Mouse (Mus musculus) intestine, embryonic 15.5 days (tissue): ENCODE measurements around the gene Ksr1. TPM values are rescaled to one million over a fixed set of nuclear protein-coding genes. Genes with fewer than 3 reads are reported as not detected.

ENCODE experiments used
- ATAC-seq: fragments of 200-750 bp; cut with Nextera tagmentation; 2 replicates; pipeline ENCODE4 v1.8.0; 2017; ENCODE audit warnings: moderate TSS enrichment, moderate library complexity
- H3K27ac ChIP-seq: fragments of 300-500 bp; sonication (generic); 2 replicates; pipeline ENCODE4 v1.5.1; 2015; ENCODE audit warnings: mild to moderate bottlenecking, inconsistent platforms
- H3K27me3 ChIP-seq: fragments of 300-500 bp; sonication (generic); replicated peaks from 2 replicates; pipeline ENCODE4 v1.6.1; 2015; ENCODE audit warnings: inconsistent platforms
- H3K36me3 ChIP-seq: fragments of 300-500 bp; sonication (generic); 2 replicates; pipeline ENCODE4 v1.6.1; 2015; ENCODE audit warnings: inconsistent platforms
- H3K4me1 ChIP-seq: fragments of 300-500 bp; sonication (generic); replicated peaks from 2 replicates; pipeline ENCODE4 v1.6.1; 2015; ENCODE audit warnings: inconsistent platforms
- H3K4me2 ChIP-seq: fragments of 300-500 bp; sonication (generic); replicated peaks from 2 replicates; pipeline ENCODE4 v1.6.1; 2015; ENCODE audit warnings: mild to moderate bottlenecking, inconsistent platforms
- H3K4me3 ChIP-seq: fragments of 300-500 bp; sonication (generic); replicated peaks from 2 replicates; pipeline ENCODE4 v1.5.1; 2015; ENCODE audit warnings: inconsistent platforms
- H3K9ac ChIP-seq: fragments of 300-500 bp; sonication (generic); 2 replicates; pipeline ENCODE4 v1.6.1; 2015; ENCODE audit warnings: inconsistent platforms
- H3K9me3 ChIP-seq: fragments of 300-500 bp; sonication (generic); 2 replicates; pipeline ENCODE4 v1.6.1; 2016; ENCODE audit warnings: inconsistent platforms
- WGBS: fragments of 180-500 bp; shearing (Covaris S2); methylation state at CpG from one replicate; pipeline ENCODE4 v1.1.7; 2015; 5-methylcytosine and 5-hydroxymethylcytosine counted together
- polyA plus RNA-seq: library from polyadenylated mRNA; unstranded; fragments of >200 nt; fragmentation: Nextera tagmentation; extraction: Ambion mirVana; gene quantifications from 2 replicates; pipeline ENCODE4 v1.2.1, GENCODE M21; 2015

The Ksr1 gene
- polyA plus RNA-seq, 1 experiment from 2014 or later = 4.4 TPM

GRCm38 (mm10) chr11:79144741-79145140 is 1.5 kb downstream of the Ksr1 start:
- 51% methylated on average over 1 of the region's 1 CpGs for WGBS
- Histone ChIP-seq H3K4me3 (peak overlapping the region; percentile 85), H3K36me3 (no peaks in the 10 kb centered on the region), H3K4me1 (peaks cover 40% of the 10 kb centered on the region), H3K4me2 (peak overlapping the region; percentile 79), H3K9ac (peak overlapping the region; percentile 93), H3K27me3 (no peaks in the 10 kb centered on the region), H3K27ac (no peak overlapping the region), H3K9me3 (no peaks in the 10 kb centered on the region)
- no peak for ATAC-seq

GRCm38 (mm10) chr11:79144043-79144591 is 2.1 kb downstream of the Ksr1 start:
- Histone ChIP-seq H3K27me3 (no peaks in the 10 kb centered on the region), H3K4me2 (peak overlapping the region; percentile 79), H3K4me3 (no peak overlapping the region), H3K9ac (no peak overlapping the region), H3K4me1 (peaks cover 42% of the 10 kb centered on the region), H3K36me3 (no peaks in the 10 kb centered on the region), H3K9me3 (no peaks in the 10 kb centered on the region), H3K27ac (no peak overlapping the region)
- 90% methylated on average over 2 of the region's 2 CpGs for WGBS
- no peak for ATAC-seq

GRCm38 (mm10) chr11:79143322-79143721 is 2.9 kb downstream of the Ksr1 start:
- H3K27me3 ChIP-seq = no peaks in the 10 kb centered on the region
- no peak overlapping the region for H3K9ac ChIP-seq
- ATAC-seq = no peak
- no peak overlapping the region for H3K4me3 ChIP-seq
- no peak overlapping the region for H3K4me2 ChIP-seq
- peaks cover 48% of the 10 kb centered on the region for H3K4me1 ChIP-seq
- no peaks in the 10 kb centered on the region for H3K36me3 ChIP-seq
- no peaks in the 10 kb centered on the region for H3K9me3 ChIP-seq
- WGBS = 75% methylated on average over 3 of the region's 3 CpGs
- no peak overlapping the region for H3K27ac ChIP-seq

- Histone ChIP-seq H3K4me2 (no peak overlapping the region), H3K4me1 (peaks cover 48% of the 10 kb centered on the region), H3K36me3 (no peaks in the 10 kb centered on the region), H3K9me3 (no peaks in the 10 kb centered on the region), H3K9ac (no peak overlapping the region), H3K27ac (no peak overlapping the region), H3K4me3 (no peak overlapping the region), H3K27me3 (no peaks in the 10 kb centered on the region)
- 84% methylated on average over 11 of the region's 11 CpGs for WGBS
- ATAC-seq = no peak
These were observed 3.8 kb downstream of the Ksr1 start for GRCm38 (mm10) chr11:79142381-79142780.

GRCm38 (mm10) chr11:79141235-79142109 is 4.7 kb downstream of the Ksr1 start:
- Histone ChIP-seq H3K4me1 (peaks cover 48% of the 10 kb centered on the region), H3K9ac (no peak overlapping the region), H3K36me3 (no peaks in the 10 kb centered on the region), H3K27me3 (no peaks in the 10 kb centered on the region), H3K27ac (no peak overlapping the region), H3K9me3 (no peaks in the 10 kb centered on the region), H3K4me2 (no peak overlapping the region; the same call in 1 of the 2 replicates), H3K4me3 (no peak overlapping the region)
- ATAC-seq = no peak
- 32% methylated on average over 11 of the region's 11 CpGs for WGBS

- no peak overlapping the region for H3K4me3 ChIP-seq
- 92% methylated on average over 6 of the region's 6 CpGs for WGBS
- H3K9me3 ChIP-seq = no peaks in the 10 kb centered on the region
- no peaks in the 10 kb centered on the region for H3K36me3 ChIP-seq
- no peak overlapping the region for H3K4me2 ChIP-seq
- H3K27ac ChIP-seq = no peak overlapping the region
- ATAC-seq = no peak
- peaks cover 56% of the 10 kb centered on the region for H3K4me1 ChIP-seq
- no peaks in the 10 kb centered on the region for H3K27me3 ChIP-seq
- H3K9ac ChIP-seq = no peak overlapping the region
These were observed 5.7 kb downstream of the Ksr1 start for GRCm38 (mm10) chr11:79140511-79140888.

- Histone ChIP-seq H3K27me3 (no peaks in the 10 kb centered on the region), H3K4me1 (peaks cover 60% of the 10 kb centered on the region), H3K27ac (no peak overlapping the region), H3K9ac (no peak overlapping the region), H3K4me2 (no peak overlapping the region), H3K4me3 (no peak overlapping the region), H3K9me3 (no peaks in the 10 kb centered on the region), H3K36me3 (no peaks in the 10 kb centered on the region)
- 89% methylated on average over 11 of the region's 11 CpGs for WGBS
- ATAC-seq = no peak
These were observed 6.2 kb downstream of the Ksr1 start for GRCm38 (mm10) chr11:79139878-79140510.

- Histone ChIP-seq H3K27me3 (no peaks in the 10 kb centered on the region), H3K9me3 (no peaks in the 10 kb centered on the region), H3K4me1 (peaks cover 58% of the 10 kb centered on the region), H3K27ac (peak overlapping the region; percentile 51; the same call in 1 of the 2 replicates), H3K9ac (no peak overlapping the region), H3K36me3 (no peaks in the 10 kb centered on the region), H3K4me2 (no peak overlapping the region), H3K4me3 (no peak overlapping the region)
- no peak for ATAC-seq
- WGBS = 81% methylated on average over 6 of the region's 6 CpGs
These were observed 7.6 kb downstream of the Ksr1 start for GRCm38 (mm10) chr11:79138621-79139020.

GRCm38 (mm10) chr11:79137245-79137644 is 9.0 kb downstream of the Ksr1 start:
- WGBS = 76% methylated on average over 5 of the region's 5 CpGs
- Histone ChIP-seq H3K27me3 (no peaks in the 10 kb centered on the region), H3K4me1 (peaks cover 52% of the 10 kb centered on the region), H3K36me3 (no peaks in the 10 kb centered on the region), H3K27ac (no peak overlapping the region), H3K9ac (no peak overlapping the region), H3K4me2 (no peak overlapping the region), H3K4me3 (no peak overlapping the region), H3K9me3 (no peaks in the 10 kb centered on the region)
- no peak for ATAC-seq

- no peak for ATAC-seq
- Histone ChIP-seq H3K36me3 (no peaks in the 10 kb centered on the region), H3K4me2 (peak overlapping the region; percentile 14; the same call in 1 of the 2 replicates), H3K9me3 (no peaks in the 10 kb centered on the region), H3K9ac (no peak overlapping the region), H3K4me3 (no peak overlapping the region), H3K4me1 (peaks cover 51% of the 10 kb centered on the region), H3K27me3 (no peaks in the 10 kb centered on the region), H3K27ac (peak overlapping the region; percentile 42)
- WGBS = 41% methylated on average over 7 of the region's 7 CpGs
These were observed 10.4 kb downstream of the Ksr1 start for GRCm38 (mm10) chr11:79135685-79136360.

GRCm38 (mm10) chr11:79135105-79135503 is 11.1 kb downstream of the Ksr1 start:
- Histone ChIP-seq H3K36me3 (no peaks in the 10 kb centered on the region), H3K4me1 (peaks cover 52% of the 10 kb centered on the region), H3K27me3 (no peaks in the 10 kb centered on the region), H3K27ac (peak overlapping the region; percentile 42), H3K9me3 (no peaks in the 10 kb centered on the region), H3K4me2 (no peak overlapping the region), H3K4me3 (no peak overlapping the region), H3K9ac (no peak overlapping the region)
- WGBS = 92% methylated on average over 9 of the region's 13 CpGs
- no peak for ATAC-seq
